Mouse (Mus musculus): Measurements from ENCODE around the gene Lrrn4cl.

- TF ChIP-seq CTCF (IDR thresholded peaks at IDR 0.05; ENCODE audit: low read depth) (no peak), EP300 (optimal IDR thresholded peaks at IDR 0.05) (no peak)
Observed at GRCm38 (mm10) chr19:8892829-8893766, 42.5 kb downstream of the Lrrn4cl start, which contains the start of gene Ints5.
